Mouse (Mus musculus) olfactory bulb, adult 2 months (tissue): ENCODE measurements around the gene Cpsf2. TPM values are rescaled to one million over a fixed set of nuclear protein-coding genes. Genes with fewer than 3 reads are reported as not detected.

Experiments used
- H3K27ac ChIP-seq: fragments of 200-500 bp; 2 replicates; pipeline ENCODE4 v1.5.1; 2012; ENCODE audit warnings: low read depth, low read length; ENCODE audit not compliant: insufficient read depth
- H3K4me1 ChIP-seq: fragments of 200-500 bp; 2 replicates; pipeline ENCODE4 v1.6.1; 2012; ENCODE audit warnings: low read length; ENCODE audit not compliant: control insufficient read depth, insufficient read depth
- H3K4me3 ChIP-seq: fragments of 200-500 bp; 2 replicates; pipeline ENCODE4 v1.5.1; 2012; ENCODE audit warnings: mild to moderate bottlenecking, low read depth, low read length, moderate library complexity; ENCODE audit not compliant: insufficient read depth
- CTCF ChIP-seq: fragments of 200-500 bp; IDR thresholded peaks from 2 replicates; pipeline ENCODE4 v1.5.1; 2012; ENCODE audit warnings: low read depth, mild to moderate bottlenecking, low read length, moderate library complexity; ENCODE audit not compliant: insufficient read depth
- POLR2A ChIP-seq: fragments of 200-500 bp; IDR thresholded peaks from 2 replicates; pipeline ENCODE4 v1.6.1; 2012; ENCODE audit warnings: mild to moderate bottlenecking, low read depth, low read length, moderate library complexity; ENCODE audit not compliant: insufficient read depth
- WGBS: fragments of 180-500 bp; shearing (Covaris S2); methylation state at CpG from one replicate; pipeline ENCODE4 v1.1.7; 2018; 5-methylcytosine and 5-hydroxymethylcytosine counted together
- polyA plus RNA-seq: library from polyadenylated mRNA; stranded (reverse); fragments of >200 nt; gene quantifications from 2 replicates; pipeline ENCODE4 v1.2.4, GENCODE M21; 2012; ENCODE audit warnings: low replicate concordance; ENCODE audit not compliant: missing spikeins, insufficient read depth, insufficient read length

Cpsf2 gene
- polyA plus RNA-seq, 1 experiment, result not detected

DNA sequence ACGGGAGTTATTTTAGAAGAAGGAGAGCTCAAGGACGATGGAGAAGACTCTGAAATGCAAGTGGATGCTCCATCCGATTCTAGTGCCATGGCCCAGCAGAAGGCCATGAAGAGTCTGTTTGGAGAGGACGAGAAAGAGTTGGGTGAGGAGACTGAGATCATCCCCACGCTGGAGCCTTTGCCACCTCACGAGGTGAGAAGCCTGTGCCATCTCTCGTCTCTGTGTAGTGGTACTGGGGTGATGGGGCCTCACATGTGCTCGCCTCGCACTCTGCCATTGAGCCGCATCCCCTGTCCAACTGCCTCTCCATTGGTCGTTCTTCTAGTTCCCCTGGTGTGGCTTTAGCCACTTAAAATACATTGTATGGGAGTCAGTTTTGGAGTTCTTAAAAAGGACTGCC, 25.0 kb downstream of the Cpsf2 start:
- no peaks in the 10 kb centered on the region for H3K4me1 ChIP-seq
- no peak overlapping the region for H3K4me3 ChIP-seq
- WGBS, result 94% methylated on average over 11 of the region's 11 CpGs
- H3K27ac ChIP-seq, result no peak overlapping the region
- TF ChIP-seq CTCF, result no peak
- no peak for TF ChIP-seq POLR2A

DNA sequence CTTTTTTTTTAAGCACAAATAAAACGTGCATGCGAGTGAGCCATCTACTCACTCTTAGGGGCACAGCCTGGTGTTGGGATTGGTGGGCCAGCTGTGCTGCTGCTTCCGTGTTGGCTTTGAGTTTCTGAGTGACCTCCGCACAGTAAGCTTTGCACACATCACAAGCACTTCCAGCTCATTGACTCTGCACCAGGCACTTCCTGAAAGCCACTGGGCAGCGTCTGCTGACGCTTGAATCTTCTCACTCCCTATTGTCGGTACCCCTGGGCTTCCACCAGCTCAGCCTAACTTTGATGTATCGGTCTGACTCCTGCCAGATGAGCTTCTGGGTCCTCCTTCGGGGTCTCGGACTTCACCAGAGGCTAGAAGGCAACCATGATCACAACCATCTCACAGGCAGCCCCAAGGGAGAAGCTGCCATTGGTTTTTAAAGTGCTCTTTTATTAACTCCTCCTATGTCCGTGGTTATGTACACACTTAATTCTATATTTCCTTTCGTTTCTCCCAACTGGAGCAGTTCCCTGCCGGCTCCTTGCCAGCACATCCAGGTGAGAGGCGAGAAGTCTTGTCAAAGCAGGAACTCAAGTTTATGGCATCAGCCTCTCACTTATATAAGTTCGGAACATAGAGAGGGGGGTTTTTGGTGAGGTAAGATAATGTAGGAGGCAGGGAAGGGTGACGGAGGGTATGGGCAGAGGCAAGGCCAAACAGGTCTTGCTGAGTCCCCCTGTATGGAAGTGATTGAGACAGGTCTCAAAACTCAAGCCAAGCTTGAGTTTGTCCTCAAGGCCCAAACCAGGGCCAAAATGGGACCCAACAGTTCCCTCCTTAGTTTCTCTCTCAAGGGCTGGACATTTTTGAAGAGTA, 32.6 kb downstream of the Cpsf2 start:
- WGBS, result 87% methylated on average over 16 of the region's 16 CpGs
- Histone ChIP-seq H3K27ac (no peak overlapping the region), H3K4me1 (no peaks in the 10 kb centered on the region), H3K4me3 (no peak overlapping the region)
- TF ChIP-seq POLR2A (no peak), CTCF (no peak)

DNA sequence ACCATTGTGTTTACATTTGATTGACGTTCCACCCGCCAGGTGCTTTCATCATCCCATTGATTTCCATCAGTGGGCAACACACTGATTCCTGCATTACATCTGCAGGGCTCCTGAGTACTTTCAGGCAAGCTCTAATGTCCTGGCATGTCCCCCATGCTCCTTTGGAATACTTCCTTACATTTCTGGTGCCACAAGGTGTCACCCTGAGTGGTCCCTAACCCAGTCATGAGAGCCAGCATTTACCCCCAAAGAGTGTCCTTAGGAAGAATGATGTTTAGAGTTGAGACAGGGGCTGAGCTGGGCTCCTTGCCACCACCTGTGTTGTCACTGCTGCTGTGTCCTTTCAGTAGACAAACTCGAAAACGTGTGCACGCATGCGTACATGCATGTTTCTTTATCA, 33.8 kb downstream of the Cpsf2 start:
- 86% methylated on average over 6 of the region's 6 CpGs for WGBS
- Histone ChIP-seq H3K4me1 (no peaks in the 10 kb centered on the region), H3K4me3 (no peak overlapping the region), H3K27ac (no peak overlapping the region)
- TF ChIP-seq CTCF (no peak), POLR2A (no peak)

DNA sequence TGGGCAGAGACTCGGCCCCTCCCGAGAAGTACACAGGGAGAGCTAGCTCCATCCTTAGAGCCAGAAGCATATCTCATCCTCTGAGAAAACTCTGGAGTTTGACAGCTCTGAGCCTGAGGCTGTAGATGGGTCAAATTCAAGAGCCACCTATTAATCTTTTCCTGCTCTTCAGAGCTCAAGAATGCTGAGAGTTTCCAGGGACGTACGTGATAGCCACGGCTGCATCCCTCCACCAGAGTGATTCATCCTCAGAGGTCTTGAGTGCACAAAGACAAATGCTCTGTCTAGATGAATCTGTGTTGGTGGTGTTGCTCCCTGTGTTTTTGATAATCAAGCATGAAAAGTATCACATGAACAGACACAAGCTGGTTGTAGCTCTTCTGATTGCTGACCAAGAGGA, 38.6 kb downstream of the Cpsf2 start:
- Histone ChIP-seq H3K4me1 (no peaks in the 10 kb centered on the region), H3K27ac (no peak overlapping the region), H3K4me3 (no peak overlapping the region)
- 76% methylated on average over 5 of the region's 5 CpGs for WGBS
- TF ChIP-seq CTCF, result no peak
- no peak for TF ChIP-seq POLR2A

DNA sequence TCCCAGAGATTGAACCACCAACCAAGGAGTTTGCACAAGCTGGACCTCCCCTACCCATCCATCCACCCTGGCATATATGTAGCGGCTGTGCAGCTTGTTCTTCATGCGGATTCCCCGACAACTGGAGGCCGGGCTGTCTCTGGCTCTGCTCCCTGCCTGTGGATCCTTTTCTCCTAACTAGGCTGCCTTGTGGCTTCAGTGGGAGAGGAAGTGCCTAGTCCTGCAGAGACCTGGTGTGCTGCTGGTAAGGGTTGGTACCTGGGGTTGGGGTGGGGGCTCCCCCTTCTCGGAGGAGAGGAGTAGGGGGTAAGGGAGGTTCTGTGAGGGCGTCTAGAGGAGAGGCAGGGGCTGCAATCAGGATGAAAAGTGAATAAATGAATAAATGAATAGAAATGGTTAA, 39.3 kb downstream of the Cpsf2 start:
- Histone ChIP-seq H3K27ac (no peak overlapping the region), H3K4me1 (no peaks in the 10 kb centered on the region), H3K4me3 (no peak overlapping the region)
- 98% methylated on average over 6 of the region's 6 CpGs for WGBS
- TF ChIP-seq CTCF, result no peak
- no peak for TF ChIP-seq POLR2A

DNA sequence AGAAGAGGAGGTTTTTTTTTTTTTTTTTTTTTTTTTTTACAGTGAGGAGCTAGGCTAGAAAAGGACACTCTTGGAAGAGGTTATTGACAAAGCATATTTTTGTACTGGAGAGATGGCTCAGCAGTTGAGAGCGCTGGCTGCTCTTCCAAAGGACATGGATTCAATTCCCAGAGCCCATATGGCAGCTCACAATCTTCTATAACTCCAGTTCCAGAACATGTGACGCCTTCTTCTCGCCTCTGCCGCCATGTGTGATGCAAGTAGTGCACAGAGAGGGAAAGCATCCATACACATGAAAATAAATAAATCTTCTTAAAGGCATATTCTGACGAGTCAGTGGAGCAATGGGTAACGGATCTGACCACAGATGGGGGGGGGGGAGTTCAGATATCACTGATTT, 46.1 kb downstream of the Cpsf2 start:
- no peaks in the 10 kb centered on the region for H3K4me1 ChIP-seq
- H3K27ac ChIP-seq, result no peak overlapping the region
- 95% methylated on average over 6 of the region's 6 CpGs for WGBS
- TF ChIP-seq CTCF, result no peak
- no peak for TF ChIP-seq POLR2A
- H3K4me3 ChIP-seq, result no peak overlapping the region

GRCm38 (mm10) chr12:102029184-102029583, 53.4 kb downstream of the Cpsf2 start:
- TF ChIP-seq POLR2A (no peak), CTCF (no peak)
- WGBS, result 70% methylated on average over 7 of the region's 7 CpGs
- no peaks in the 10 kb centered on the region for H3K4me1 ChIP-seq
- no peak overlapping the region for H3K4me3 ChIP-seq
- no peak overlapping the region for H3K27ac ChIP-seq

DNA sequence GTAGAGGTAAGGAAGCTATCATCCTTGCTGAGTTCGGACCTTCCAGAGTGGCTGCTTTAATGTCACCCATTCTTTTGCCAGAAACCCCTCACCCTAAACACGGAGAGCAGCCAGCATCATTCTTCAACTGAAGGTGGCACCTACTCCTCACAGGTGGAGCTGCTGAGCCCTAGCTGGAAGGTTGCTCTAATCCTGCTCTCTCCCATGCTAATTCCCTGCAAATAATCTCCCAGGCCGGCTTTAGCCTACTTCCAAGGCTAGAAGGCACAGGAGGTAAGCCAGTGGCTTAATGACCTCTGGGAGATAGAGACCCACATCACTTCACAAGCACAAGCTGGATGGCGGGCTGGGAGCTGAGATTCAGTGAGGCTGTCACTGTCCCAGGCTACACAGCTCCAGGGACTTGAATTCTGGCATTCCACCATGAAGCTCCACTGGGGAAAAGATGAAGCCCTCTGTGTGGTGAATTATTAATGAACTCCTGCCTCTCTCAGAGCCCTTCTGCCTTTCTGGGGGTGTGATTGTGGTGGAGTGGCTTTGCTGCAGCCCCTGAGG, 54.2 kb downstream of the Cpsf2 start:
- TF ChIP-seq CTCF (no peak), POLR2A (no peak)
- no peak overlapping the region for H3K4me3 ChIP-seq
- H3K4me1 ChIP-seq, result no peaks in the 10 kb centered on the region
- no peak overlapping the region for H3K27ac ChIP-seq
- 69% methylated on average over 4 of the region's 4 CpGs for WGBS

DNA sequence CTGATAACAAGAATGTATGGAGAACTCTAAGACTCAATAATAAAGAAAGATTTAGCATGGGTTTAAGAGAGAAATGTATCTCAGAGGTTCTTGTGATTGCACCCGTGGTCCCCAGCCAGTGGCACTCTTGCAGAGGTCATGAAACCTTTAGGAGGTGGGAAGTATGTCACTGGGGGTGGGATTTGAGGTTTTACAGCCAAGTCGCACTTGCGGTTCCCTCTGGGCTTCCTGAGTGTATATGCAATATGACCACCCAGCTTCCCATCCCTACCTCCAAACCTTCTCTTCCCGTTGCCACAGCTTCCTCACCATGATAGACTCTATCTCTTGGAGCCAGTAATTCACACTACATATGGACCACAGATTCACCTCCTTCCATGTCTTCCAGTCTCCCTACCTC, 59.1 kb downstream of the Cpsf2 start:
- WGBS, result 91% methylated on average over 4 of the region's 4 CpGs
- TF ChIP-seq POLR2A (no peak), CTCF (no peak)
- no peak overlapping the region for H3K4me3 ChIP-seq
- H3K4me1 ChIP-seq, result no peaks in the 10 kb centered on the region
- H3K27ac ChIP-seq, result no peak overlapping the region

GRCm38 (mm10) chr12:102039861-102040260, 64.1 kb downstream of the Cpsf2 start:
- WGBS, result 88% methylated on average over 2 of the region's 2 CpGs
- peaks cover 5% of the 10 kb centered on the region for H3K4me1 ChIP-seq
- no peak overlapping the region for H3K27ac ChIP-seq

More at GRCm38 (mm10) chr12:102039861-102040260, 64.1 kb downstream of the Cpsf2 start:
- no peak for TF ChIP-seq CTCF
- TF ChIP-seq POLR2A, result no peak
- no peak overlapping the region for H3K4me3 ChIP-seq
